Mouse (Mus musculus): ENCODE measurements at regions not wholly inside any gene's neighbourhood (a gene's known extent, or its start where the extent isn't known, plus 50 kb on each side); places are given as distances from the start of the nearest gene placed in this dataset.

DNA sequence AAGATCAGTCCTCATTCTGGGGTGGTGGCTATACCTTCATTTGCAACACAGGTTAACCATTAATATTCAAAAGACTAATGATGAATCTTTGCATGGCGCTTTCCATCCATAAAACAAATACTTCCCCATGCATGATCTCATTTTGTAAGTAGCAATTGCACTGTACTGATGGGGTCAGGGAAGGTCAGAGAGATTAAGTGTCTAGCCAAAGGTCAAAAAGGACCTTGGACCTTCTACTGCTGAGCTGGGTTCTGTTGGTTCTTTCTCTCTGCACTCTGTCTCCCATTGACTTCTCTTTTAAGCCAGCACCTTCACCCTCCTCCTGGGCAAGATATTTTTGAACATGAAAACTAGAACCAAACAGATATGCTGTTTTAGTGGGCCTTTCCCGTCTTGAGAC is 161.9 kb upstream of the Bcl6 start:
- DNase-seq (ENCODE audit: low read depth, low spot score): no peak

DNA sequence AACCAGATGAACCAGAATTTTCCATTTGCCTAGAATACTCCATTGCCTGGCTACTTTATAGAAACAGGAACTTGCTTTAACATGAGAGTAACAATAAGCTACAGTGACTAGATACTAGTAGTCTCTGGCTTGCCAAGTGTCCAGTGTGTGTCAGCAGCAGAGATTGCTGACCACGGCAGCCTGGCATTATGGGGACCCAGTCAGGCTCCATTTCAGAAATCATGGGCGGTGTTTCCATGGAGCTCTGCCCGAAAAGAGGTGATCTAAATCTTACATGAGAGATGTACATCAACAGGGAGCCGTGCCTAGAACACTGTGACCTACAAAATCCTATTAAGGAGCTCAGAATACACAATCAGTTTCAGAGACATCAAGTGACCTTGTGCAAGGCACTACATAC is 160.8 kb upstream of the Bcl6 start:
- DNase-seq (ENCODE audit: low read depth, low spot score): no peak

DNA sequence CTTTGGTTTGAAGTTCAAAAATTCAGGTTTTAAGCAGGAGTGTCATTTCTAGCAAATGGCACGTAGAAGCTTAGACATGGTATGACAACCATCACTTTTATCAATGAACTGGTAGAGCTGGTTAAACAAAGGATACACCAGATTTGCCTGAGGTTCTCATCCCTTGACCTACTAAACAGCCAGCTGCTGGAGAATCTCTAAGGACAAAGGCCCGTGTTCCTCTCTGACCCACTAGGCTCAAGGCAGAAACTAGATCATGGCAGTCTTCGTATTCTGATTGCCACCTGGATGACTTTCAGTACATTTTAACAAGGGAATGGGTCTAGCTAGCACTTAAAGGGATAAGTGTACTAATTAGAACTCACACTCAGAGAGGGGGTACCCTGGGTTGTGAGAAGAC is 155.2 kb upstream of the Bcl6 start:
- no peak for DNase-seq (ENCODE audit: low read depth, low spot score)

DNA sequence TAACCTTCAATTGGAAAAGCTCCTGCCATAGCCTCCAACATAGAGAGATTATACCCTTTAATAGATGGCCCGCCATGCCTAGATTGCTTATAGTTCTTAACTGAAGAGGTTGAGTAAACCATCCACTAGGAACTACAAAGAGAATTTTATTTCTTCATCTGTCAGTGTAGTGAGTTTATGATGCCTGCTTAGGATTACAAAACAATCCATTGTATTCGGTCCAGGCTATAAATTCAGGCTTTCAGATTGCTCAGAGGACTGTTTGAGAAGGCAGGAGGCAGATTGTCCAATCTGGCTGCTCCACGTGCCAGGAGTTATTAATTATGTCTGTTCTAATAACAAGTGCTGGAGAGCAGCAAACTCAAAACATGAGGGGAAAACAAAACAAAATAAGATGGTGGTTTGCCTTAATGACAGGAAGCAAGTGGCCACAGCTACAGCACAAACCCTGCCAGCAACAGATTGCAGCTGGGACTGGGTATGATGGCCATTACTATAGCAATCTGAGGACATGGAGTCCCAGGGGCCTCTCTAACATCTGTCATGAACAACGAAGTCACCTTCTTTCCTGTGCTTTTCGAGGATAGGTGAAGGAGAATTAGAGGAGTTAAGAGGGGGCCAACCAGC is 154.4 kb upstream of the Bcl6 start:
- DNase-seq (ENCODE audit: low read depth, low spot score): no peak

DNA sequence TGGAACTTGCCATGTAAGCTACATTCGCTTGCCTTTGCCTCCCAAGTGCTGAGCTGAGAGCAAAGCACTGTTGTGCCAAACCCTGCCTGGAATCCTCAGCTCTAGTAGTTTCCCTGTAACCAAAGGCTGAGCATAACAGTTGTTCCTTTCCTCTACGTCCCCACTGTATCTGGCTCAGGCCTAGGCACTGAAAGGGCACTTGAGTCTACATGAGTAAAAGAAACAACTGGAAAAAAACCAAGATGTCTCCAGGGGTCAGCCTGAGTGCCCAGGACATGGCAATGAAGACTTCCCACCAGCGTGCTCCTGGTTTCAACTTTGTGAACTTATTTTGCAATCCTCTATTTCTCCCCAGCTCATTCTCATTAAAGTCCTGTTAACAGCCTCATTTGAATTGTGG is 150.5 kb upstream of the Bcl6 start:
- DNase-seq (ENCODE audit: low read depth, low spot score): no peak

DNA sequence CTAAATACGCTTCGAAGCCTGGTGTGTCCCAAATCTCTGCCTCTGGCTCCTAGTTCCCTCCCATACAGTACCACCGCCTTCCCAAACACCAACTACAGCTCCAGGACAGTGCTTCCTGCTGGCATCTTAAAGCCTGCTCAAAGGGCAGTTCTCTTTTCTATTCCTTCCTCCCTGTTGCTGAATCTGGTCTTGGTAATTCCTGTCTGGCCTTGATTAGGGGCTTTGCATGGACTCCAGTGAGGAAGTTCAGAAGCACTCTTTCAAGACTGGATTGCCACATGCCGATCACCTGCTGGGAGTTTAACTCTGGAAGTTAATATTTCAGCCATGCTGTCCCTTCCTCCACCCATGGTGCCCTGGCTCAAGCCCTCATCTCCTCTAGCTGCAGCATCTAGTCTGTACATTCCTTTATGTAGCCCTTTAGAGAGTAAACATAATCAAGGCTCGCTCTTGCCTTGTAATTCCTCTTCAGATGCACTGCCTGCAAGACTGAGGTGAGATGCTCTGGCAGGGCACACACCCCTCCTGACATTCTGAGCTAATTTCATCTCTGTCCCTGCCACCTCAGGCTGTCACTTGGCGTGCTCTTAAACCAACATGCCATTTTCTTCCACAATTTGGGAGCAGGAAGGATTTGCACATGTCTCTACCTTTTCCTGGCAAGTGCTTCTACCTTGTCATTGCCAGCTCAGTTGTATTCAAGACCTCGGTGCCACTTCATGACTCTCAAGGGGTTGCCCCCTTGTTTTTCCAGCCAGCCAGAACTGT is 148.8 kb upstream of the Bcl6 start:
- no peak for DNase-seq (ENCODE audit: low read depth, low spot score)

DNA sequence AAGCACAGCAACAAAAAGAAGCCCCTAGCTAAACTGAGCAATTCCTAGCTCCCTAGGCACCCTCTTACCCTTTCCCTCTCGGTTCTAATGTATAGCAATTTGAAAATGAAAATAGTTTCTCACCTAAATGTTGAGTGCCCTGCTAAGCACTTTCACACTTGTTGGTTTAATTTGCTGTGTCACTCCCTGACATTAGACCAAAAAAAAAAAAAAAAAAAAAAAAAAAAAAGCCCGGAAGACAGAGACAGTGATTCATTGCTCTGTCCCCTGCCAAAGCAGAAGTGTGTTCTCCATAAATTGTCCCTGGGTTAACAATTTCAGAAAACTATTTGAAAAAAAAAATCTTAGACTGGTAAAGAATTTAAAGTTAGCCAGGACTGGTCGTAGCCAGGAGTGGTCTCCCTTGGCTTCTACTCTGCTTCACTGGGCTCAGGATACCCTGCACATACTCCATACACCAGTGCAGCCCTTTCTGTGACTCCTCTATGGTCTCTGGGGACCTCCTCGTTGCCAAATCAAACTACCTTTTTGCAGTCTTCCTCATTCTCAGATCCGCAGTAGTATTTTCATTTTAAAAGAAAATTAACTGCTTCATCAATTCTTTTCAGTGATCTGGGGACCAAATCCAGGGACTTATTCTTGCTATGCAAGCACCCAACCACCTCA is 148.0 kb upstream of the Bcl6 start:
- DNase-seq (ENCODE audit: low read depth, low spot score): no peak

DNA sequence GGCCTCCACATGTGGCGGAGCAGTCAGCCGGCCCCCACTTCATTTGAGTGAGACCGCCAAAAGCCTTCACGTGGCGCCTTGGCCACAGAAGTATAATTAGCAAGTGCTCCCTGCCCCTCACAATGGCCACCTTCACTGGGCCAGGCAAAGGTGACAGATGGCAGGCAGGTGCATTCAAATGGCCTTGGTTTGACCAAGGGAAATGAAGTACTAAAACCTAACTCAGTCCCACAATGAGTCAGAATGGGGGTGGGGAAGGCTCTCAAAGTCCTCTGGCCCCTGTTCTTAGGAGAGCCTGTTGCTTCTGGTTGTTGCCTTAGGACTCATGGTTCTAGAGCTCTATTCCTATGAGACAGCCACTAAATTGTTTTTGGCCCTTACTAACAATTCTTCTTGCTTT is 147.2 kb upstream of the Bcl6 start:
- DNase-seq (ENCODE audit: low read depth, low spot score): no peak

DNA sequence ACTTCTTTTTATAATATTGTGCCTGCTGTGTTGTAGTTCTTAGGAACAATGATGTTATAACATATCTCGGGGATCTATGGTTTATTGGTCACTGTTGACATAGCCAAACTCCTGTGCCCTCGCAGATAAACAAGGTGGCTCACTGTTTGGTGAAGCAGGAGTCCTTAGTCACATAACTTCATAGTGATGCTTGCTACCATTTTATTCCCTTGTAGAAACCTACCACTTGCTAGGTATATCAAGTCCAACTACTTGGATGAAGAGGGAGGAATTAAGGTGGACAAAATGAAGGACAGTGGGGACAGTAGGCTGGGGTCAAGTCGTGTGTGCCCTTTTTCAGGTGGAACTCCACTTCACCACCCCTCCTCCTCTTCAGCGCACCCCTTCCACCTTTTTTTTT is 146.7 kb upstream of the Bcl6 start:
- DNase-seq (ENCODE audit: low read depth, low spot score): no peak

DNA sequence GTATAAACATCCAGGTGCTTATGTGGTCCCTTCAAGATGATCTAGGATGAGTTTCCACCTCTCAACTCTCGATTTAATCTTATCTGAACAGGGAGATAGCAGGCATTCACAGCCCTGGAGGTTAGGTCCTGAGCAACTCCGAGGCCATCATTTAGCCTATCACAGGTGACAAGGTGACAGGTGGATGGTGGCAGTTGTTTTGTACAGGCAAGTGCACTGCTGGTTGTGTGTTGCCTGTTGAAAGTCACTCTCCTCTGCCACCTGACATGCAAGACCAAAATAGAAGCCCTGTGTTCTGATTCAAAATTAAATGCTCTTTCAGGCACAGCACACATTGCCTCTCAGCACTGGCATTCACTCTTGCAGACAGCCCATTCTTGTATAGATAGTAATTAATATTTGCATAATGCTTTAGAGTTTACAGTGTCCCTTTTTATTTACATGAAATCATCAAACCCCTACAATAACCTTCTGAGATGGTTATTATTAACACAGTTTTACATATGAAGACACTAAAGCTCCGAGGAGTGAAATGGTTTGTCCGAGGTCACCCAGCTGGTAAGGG is 145.9 kb upstream of the Bcl6 start:
- DNase-seq (ENCODE audit: low read depth, low spot score): no peak

DNA sequence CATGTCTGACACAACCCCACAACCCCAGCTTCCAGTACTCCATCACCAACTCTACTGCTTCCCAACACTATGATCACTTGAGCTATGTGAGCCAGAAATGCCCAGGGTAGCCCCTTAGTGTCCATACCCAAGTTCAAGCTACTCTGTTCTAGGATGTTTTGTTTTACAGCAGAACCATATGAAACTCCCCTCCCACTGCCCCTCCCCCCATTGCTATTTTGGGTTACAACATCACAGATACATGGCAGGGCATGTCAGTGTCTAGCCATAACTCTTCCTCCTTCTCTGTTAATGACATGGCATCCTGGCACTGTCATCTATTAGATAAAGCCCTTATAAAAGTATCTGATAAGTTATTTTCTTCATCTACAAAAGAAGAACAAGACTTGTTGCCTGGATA is 142.0 kb upstream of the Bcl6 start:
- DNase-seq (ENCODE audit: low read depth, low spot score): no peak

DNA sequence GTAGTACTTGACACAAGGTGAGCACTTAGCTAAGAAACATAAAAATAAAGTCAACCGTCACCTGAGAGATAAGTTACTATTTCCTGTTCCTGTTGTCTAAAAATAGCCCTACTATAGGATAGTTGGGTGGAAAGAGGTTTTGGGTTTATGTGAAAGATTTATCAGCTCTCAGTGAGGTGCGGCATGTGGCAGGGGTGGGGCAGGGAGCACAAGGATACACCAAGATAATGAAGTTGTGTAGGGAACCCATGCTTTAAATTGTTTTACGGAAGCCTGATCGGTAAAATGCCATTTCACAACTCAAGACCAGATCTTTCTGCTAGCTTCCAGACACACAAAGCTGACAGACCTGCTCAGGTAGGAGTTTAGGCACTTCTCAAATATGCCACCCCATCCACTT is 141.0 kb upstream of the Bcl6 start:
- no peak for DNase-seq (ENCODE audit: low read depth, low spot score)

DNA sequence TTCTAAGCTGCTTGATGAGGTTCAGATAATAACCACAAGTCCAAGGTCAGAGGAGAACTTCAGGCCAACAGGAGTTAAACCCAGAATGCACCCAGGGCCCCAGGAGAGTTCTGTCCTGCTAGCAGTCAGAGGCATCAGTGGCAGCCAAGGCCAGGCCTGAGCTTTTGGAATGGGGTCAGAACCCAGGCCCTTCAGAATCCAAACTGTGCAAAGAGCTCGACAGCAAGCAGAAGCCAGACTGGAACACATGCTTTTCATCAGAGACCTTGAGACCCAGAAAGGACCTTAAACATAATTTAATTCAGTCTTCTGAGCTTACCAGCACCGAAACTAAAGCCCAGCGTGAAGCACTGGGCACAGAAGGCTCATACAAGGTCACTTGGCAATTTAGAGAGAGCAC is 139.9 kb upstream of the Bcl6 start:
- no peak for DNase-seq (ENCODE audit: low read depth, low spot score)

DNA sequence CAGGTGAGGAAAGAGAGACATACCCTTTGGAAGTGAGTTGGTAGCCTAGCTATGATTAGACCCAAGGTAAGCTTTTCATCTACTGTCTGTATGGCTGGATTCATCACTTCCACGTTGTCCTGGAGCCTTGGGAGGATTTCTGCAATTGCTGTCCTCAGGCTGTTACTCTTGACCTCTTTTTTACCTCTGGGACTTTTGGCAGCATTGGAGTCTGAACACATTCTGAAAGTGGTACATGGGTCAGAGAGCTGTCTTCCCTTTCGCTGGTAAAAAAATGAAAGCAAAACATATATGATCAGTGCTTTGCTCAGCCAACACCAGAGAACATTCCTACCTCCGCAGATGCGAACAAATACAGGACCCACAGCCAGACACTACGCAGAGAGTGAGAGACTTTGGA is 136.1 kb upstream of the Bcl6 start:
- no peak for DNase-seq (ENCODE audit: low read depth, low spot score)

DNA sequence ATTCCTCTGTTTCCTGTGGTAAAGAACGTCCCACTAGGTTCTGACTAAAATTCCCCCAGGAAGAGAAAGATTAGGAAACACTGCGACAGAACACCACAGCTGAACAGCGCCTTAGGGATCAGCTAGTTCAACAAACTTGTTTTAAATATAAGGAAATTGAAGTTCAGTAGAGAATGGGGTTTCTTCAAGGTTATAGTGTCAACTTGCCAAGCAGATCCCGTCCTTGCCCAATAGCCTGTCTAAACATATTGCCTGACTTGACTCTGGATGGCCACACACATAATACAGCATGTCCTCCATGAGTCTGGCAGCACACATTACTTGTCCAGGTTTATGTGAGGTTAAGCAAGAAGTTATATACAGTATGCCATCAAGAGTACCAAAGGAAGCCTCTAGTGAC is 135.4 kb upstream of the Bcl6 start:
- no peak for DNase-seq (ENCODE audit: low read depth, low spot score)

DNA sequence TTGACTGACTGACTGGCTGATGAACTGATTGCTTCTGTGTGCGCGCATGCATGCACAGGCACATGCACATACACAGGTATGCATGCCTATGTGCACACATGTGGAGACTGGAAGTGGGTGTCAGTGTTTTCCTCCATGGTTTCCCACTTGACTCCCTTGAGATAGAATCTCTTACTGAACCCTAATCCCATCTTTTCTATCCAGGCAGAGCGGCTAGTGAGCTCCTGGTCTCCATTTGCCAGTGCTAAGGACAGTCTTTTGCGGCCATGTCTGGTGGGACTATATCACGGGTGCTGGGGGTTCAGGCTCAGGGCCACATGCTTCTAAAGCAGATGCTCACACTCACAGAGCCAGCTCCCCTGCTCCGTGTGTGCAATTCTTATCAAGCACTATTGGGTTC is 133.0 kb upstream of the Bcl6 start:
- no peak for DNase-seq (ENCODE audit: low read depth, low spot score)

DNA sequence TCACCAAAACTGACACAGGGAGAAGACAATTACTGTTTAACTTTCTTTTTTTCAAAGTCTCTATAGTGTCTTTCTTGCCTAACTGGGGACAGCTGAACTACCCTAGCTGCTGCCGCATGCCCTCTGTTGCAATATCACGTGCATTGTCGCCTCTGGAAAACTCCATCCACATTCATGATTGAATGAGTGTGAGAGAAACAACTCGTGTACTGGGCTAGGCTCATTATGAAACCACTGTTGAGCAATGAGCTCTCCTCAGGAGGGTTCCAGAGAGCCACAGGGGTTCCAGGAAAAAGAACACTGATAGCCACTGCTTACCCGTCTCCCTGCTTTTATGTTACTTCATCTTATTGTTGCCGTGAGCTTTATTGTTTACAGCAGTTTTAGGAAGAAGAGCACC is 132.2 kb upstream of the Bcl6 start:
- no peak for DNase-seq (ENCODE audit: low read depth, low spot score)

DNA sequence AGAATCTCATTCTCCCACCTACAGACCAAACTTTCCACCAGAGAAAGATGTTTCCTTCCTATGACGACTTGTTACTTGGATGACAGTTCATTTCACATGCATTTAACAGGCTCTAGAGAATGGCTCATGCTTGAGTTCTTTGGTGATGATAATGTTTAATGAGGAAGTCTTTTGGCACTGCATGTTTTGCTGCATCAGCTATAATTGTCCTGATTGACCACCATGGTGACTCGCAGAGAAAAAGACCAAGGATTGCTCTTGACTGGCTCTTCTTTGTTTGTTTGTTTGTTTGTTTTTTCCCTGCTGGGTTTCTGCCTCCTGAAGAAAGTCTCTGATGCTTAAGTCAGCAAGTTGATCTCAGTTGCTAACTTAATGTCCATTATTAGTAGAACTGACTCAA is 129.8 kb upstream of the Bcl6 start:
- no peak for DNase-seq (ENCODE audit: low read depth, low spot score)

DNA sequence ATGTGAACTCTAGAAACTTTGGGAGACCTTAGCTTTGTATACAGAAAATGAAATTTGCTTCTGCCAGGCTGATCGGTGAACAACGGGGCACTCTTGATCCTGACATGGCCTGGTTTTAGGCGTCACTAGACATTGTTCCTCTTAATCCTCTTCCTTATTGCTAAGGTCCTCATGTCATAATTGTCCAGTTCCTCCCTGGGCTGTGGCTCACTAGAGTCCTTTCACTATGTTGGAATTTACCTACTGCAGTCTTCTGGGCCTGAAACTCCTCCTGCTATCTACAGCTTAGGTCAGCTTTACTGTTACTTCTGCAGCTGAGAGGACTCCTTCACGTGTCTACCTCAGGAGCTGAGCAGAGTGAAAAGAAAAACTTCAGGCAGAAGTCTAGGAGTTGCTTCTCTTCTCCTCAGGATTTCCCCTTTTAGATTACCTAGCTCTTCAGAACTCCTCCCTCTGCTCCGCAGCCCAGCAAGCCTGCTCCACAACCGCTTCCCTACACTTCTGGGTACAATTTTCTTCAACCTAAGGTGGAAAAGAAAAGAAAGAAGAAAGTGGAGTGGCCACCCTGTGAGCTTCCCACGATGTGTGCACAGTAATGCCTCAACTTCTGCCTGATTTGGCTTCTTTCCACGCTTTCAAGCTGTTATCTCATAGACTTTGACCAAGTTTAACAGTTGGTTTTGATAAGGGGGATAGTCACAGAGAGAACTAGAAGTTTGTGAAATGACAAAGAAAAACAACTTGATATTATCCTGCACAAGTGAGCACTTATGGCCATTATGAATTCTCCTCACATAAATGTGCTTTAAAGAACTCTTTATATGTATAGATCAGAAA is 114.4 kb upstream of the Bcl6 start:
- no peak for DNase-seq (ENCODE audit: low read depth, low spot score)

DNA sequence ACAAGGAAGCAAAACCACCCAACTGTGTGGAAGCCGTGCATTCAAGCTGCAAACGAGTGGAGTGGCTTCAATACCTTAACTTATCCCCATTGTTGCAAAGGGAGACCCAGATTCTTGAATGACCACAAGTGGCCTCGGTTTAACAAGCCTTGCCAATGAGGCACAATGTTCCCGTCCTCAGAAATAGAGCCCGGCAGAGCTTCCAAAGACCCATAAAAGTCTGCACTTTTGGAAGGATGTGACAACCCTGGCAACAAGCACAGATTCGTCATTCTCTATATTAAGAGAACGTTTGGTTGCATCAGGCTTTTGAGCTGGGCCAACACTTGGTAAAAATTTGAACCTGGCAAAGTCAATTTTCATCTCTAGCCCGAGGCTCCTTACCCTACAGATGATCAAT is 108.9 kb upstream of the Bcl6 start:
- no peak for DNase-seq (ENCODE audit: low read depth, low spot score)

DNA sequence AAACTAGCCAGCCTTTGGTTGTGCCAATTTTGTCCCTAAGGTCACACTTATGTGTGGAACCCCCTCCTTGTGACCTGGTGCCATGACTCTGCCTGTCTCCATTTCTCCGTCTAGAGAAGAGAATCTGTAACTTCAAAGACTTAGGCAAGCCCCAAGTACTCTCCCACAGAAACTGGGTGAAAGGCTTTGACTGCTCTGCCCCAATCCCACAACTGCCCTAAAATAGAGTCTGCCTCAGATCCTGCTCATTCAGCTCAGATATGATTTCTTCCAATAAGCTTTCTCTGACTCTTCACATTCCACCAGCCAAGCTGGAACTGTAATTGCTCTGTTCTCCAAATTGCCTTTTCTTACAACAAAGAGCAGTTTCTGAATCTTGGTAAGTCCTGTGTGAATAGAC is 107.4 kb upstream of the Bcl6 start:
- no peak for DNase-seq (ENCODE audit: low read depth, low spot score)

DNA sequence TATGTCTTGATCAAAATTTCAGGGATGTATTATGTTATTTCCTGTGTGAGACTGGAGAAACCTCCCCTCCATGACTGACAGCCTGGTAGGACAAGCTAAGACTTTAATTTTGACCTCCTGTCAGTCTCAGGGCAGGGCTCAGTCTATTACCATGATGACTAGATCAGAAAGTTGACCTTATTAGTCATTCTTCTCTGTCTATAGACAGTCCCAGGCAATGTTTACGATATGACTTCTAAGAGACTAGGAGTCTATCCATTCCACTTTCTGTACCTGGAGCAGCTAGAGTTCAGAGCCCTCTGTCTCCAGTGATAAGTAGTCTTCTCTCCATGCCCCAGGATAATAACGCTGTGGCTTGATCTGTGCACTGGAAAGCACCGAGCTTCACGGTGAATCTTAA is 107.0 kb upstream of the Bcl6 start:
- DNase-seq (ENCODE audit: low read depth, low spot score): no peak

All from retina, postnatal 7 days (tissue).